Mouse (Mus musculus): ENCODE measurements around the gene Klra9.
"Not testable (repeated sequence)": the region's sequence is repeated elsewhere in the genome, so short reads cannot be mapped to it uniquely, and the experiment has no call there.

The Klra9 gene

GRCm38 (mm10) chr6:130193012-130193411 lies at the start of gene Klra9:
TSS of gene Klra9 (minus strand) at chr6:130193112.
- not testable (repeated sequence) for H3K27me3 ChIP-seq (ENCODE audit: control insufficient read depth, insufficient read depth, low read length, poor library complexity, severe bottlenecking); H3K36me3 ChIP-seq (ENCODE audit: control insufficient read depth, insufficient read depth, low read length, poor library complexity, severe bottlenecking); DNase-seq (ENCODE audit: low read depth, low spot score)

GRCm38 (mm10) chr6:130237536-130237935 lies 44.6 kb upstream of the Klra9 start:
- Histone ChIP-seq H3K36me3 (ENCODE audit: control insufficient read depth, insufficient read depth, low read length, poor library complexity, severe bottlenecking) (no peaks in the 10 kb centered on the region), H3K27me3 (ENCODE audit: control insufficient read depth, insufficient read depth, low read length, poor library complexity, severe bottlenecking) (no peaks in the 10 kb centered on the region)
- DNase-seq (ENCODE audit: low read depth, low spot score) = no peak

- no peaks in the 10 kb centered on the region for H3K27me3 ChIP-seq (ENCODE audit: control insufficient read depth, insufficient read depth, low read length, poor library complexity, severe bottlenecking)
- H3K36me3 ChIP-seq (ENCODE audit: control insufficient read depth, insufficient read depth, low read length, poor library complexity, severe bottlenecking) = no peaks in the 10 kb centered on the region
- DNase-seq (ENCODE audit: low read depth, low spot score) = no peak
Measured at GRCm38 (mm10) chr6:130236635-130237034, 43.7 kb upstream of the Klra9 start.

- DNase-seq (ENCODE audit: low read depth, low spot score) = no peak
- Histone ChIP-seq H3K27me3 (ENCODE audit: control insufficient read depth, insufficient read depth, low read length, poor library complexity, severe bottlenecking) (no peaks in the 10 kb centered on the region), H3K36me3 (ENCODE audit: control insufficient read depth, insufficient read depth, low read length, poor library complexity, severe bottlenecking) (no peaks in the 10 kb centered on the region)
Measured at GRCm38 (mm10) chr6:130233222-130233621, 40.3 kb upstream of the Klra9 start, which contains the start of gene Klra7. TSS of gene Klra7 (minus strand) at chr6:130233322.

- not testable (repeated sequence) for DNase-seq (ENCODE audit: low read depth, low spot score); H3K27me3 ChIP-seq (ENCODE audit: control insufficient read depth, insufficient read depth, low read length, poor library complexity, severe bottlenecking); H3K36me3 ChIP-seq (ENCODE audit: control insufficient read depth, insufficient read depth, low read length, poor library complexity, severe bottlenecking)
Measured at GRCm38 (mm10) chr6:130197453-130197852, 4.5 kb upstream of the Klra9 start.

GRCm38 (mm10) chr6:130129798-130130197 lies 63.1 kb downstream of the Klra9 start, which contains the start of gene Klra8:
TSS of gene Klra8 (minus strand) at chr6:130129898.
- not testable (repeated sequence) for H3K36me3 ChIP-seq (ENCODE audit: control insufficient read depth, insufficient read depth, low read length, poor library complexity, severe bottlenecking); DNase-seq (ENCODE audit: low read depth, low spot score); H3K27me3 ChIP-seq (ENCODE audit: control insufficient read depth, insufficient read depth, low read length, poor library complexity, severe bottlenecking)

All from splenic B cell, adult 2 months (primary cell).